Mouse (Mus musculus): ENCODE measurements around the gene Cerk. TPM values are rescaled to one million over a fixed set of nuclear protein-coding genes. Genes with fewer than 3 reads are reported as not detected.

Cerk gene
- polyA plus RNA-seq, 1 experiment, result 42.5 TPM

DNA sequence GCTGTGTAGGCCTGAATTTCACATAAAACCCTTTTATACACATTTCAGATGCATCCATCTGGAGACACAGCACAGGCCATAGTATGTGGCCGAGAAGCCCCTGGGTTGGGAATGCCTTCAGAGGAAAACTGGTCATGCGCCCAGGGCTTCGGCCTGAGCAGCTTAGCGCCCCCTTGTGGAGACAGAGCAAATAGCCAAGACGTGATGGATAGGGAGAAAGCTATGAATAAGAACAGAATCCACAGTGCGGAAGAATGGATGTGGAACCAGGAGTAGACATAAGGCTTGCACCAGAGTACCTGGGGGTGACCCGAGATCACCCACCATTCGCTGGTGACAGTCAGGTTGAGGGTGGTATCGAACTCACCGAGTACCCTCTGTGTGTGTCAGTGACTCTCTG, 45.6 kb downstream of the Cerk start:
- TF ChIP-seq POLR2A (IDR thresholded peaks at IDR 0.05; ENCODE audit: borderline replicate concordance, control insufficient read depth, low read depth, low read length) (no peak), CTCF (IDR thresholded peaks at IDR 0.05; ENCODE audit: control insufficient read depth, insufficient read depth, low read length) (peak; percentile 86)
- H3K4me3 ChIP-seq (replicated peaks; ENCODE audit: control insufficient read depth, low read depth, low read length), result no peak overlapping the region
- H3K4me1 ChIP-seq (ENCODE audit: control insufficient read depth, insufficient read depth, low read length), result no peaks in the 10 kb centered on the region
- H3K27ac ChIP-seq (ENCODE audit: control insufficient read depth, insufficient read depth, low read depth, low read length, poor library complexity), result no peak overlapping the region
- 55% methylated on average over 10 of the region's 10 CpGs for WGBS

DNA sequence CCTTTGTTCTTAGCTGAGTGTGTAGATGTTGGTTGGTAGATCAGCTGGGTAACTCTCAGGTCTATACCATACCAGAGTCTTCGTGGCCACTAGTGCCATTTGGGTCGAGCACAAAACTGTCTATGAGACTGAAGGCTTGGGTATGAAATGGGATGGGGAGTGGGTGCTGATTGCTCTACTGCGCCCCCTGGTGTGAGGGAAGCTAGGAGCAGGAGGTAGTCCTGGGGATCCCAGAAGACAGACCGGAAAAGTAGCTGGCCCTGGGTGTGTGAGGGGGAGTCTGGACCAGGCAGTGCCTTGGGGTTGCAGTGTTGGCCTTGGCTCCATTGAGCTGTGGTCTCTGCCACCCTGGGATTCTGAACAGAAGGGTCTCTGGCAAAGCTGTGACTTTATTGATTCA, 48.3 kb downstream of the Cerk start:
- no peaks in the 10 kb centered on the region for H3K4me1 ChIP-seq (ENCODE audit: control insufficient read depth, insufficient read depth, low read length)
- H3K27ac ChIP-seq (ENCODE audit: control insufficient read depth, insufficient read depth, low read depth, low read length, poor library complexity), result no peak overlapping the region
- WGBS, result 56% methylated on average over 4 of the region's 4 CpGs
- H3K4me3 ChIP-seq (replicated peaks; ENCODE audit: control insufficient read depth, low read depth, low read length), result no peak overlapping the region
- no peak for TF ChIP-seq POLR2A (IDR thresholded peaks at IDR 0.05; ENCODE audit: borderline replicate concordance, control insufficient read depth, low read depth, low read length)
- peak; percentile 75 for TF ChIP-seq CTCF (IDR thresholded peaks at IDR 0.05; ENCODE audit: control insufficient read depth, insufficient read depth, low read length)

DNA sequence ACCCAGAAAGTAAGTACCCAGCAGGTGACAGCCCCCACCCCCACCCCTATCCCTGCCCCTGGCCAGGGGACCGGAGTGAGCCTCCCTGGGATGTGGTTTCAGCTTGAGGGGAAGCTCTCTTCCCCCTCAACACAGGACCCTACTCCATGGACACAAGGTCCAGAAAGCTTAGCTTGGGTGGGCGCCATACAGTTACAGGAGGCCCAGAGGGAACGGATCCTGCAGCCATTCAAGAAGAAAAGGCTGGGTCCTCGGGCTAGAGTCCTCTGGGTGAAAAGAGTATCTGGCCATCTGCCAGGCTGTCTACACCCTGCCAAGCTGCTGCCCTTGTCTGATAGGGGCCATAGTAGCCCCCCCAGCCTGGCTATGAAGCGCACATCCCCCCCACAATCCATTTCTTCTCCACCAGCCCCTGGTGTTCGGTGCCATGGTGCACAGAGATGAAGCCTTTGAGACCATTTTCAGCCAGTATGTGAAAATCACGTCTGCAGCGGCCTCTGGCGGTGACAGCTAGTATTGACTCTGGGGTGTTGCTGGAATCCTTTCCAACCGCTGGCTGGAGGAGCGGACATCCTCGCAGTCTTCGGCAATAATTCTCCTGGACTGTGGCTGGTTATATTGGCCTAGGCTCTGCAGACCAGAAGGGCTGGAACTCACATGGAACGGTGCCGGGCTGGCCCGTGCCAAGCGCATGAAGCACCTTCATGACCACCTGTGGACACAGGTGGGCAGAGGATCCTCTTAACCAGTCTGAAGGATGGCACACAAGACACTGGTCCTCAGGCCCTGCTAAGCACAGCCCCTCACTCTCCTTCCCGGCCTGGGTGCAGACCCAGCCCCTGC, 50.8 kb downstream of the Cerk start:
- WGBS, result 44% methylated on average over 18 of the region's 18 CpGs
- Histone ChIP-seq H3K27ac (ENCODE audit: control insufficient read depth, insufficient read depth, low read depth, low read length, poor library complexity) (no peak overlapping the region), H3K4me1 (ENCODE audit: control insufficient read depth, insufficient read depth, low read length) (no peaks in the 10 kb centered on the region), H3K4me3 (replicated peaks; ENCODE audit: control insufficient read depth, low read depth, low read length) (no peak overlapping the region)
- no peak for TF ChIP-seq POLR2A (IDR thresholded peaks at IDR 0.05; ENCODE audit: borderline replicate concordance, control insufficient read depth, low read depth, low read length)
- TF ChIP-seq CTCF (IDR thresholded peaks at IDR 0.05; ENCODE audit: control insufficient read depth, insufficient read depth, low read length), result peak; percentile 91

DNA sequence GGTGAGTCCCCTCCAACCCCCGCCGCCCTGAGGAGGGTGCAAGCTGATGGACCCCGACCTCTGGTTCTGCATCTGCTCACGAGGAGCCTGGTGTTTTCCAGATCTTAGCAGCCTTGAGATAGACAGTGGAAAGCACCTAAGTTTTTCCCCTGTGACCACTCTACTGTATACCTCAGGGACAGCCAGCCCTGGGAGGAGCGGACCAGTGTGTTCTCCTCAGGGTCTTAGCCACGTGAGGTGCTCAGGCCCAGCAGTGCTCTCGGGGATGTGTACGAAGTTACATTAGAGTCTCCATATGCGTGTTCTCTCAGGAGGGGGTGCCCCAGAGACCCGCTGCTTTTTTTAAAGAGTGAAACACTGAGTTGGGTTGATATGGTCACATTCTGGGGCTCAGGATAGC, 55.3 kb downstream of the Cerk start:
- H3K27ac ChIP-seq (ENCODE audit: control insufficient read depth, insufficient read depth, low read depth, low read length, poor library complexity), result no peak overlapping the region
- H3K4me1 ChIP-seq (ENCODE audit: control insufficient read depth, insufficient read depth, low read length), result no peaks in the 10 kb centered on the region
- WGBS, result 92% methylated on average over 10 of the region's 10 CpGs
- TF ChIP-seq CTCF (IDR thresholded peaks at IDR 0.05; ENCODE audit: control insufficient read depth, insufficient read depth, low read length) (no peak), POLR2A (IDR thresholded peaks at IDR 0.05; ENCODE audit: borderline replicate concordance, control insufficient read depth, low read depth, low read length) (no peak)
- no peak overlapping the region for H3K4me3 ChIP-seq (replicated peaks; ENCODE audit: control insufficient read depth, low read depth, low read length)

DNA sequence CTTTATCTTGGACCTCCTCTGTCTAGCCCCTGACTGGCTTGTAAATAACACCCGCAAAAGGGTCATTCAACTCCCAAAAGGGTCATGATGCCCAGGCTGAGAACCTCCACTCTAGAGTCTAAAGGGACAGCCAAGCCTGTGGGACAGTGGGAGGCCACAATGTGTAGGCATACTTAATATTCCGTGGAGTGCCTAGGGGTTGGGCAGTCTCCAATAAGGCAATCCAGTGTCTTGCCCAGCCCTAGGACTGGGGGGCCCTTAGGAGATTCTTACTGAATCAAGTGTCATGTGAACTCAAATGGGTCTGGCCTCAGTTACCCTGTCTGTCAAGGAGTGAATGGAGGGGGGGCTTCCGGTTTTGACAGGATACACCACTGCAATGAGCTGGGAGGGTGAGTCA, 56.9 kb downstream of the Cerk start:
- TF ChIP-seq CTCF (IDR thresholded peaks at IDR 0.05; ENCODE audit: control insufficient read depth, insufficient read depth, low read length), result no peak
- TF ChIP-seq POLR2A (IDR thresholded peaks at IDR 0.05; ENCODE audit: borderline replicate concordance, control insufficient read depth, low read depth, low read length), result no peak
- H3K4me3 ChIP-seq (replicated peaks; ENCODE audit: control insufficient read depth, low read depth, low read length), result no peak overlapping the region
- H3K4me1 ChIP-seq (ENCODE audit: control insufficient read depth, insufficient read depth, low read length), result no peaks in the 10 kb centered on the region
- 86% methylated on average over 3 of the region's 3 CpGs for WGBS
- H3K27ac ChIP-seq (ENCODE audit: control insufficient read depth, insufficient read depth, low read depth, low read length, poor library complexity), result no peak overlapping the region

DNA sequence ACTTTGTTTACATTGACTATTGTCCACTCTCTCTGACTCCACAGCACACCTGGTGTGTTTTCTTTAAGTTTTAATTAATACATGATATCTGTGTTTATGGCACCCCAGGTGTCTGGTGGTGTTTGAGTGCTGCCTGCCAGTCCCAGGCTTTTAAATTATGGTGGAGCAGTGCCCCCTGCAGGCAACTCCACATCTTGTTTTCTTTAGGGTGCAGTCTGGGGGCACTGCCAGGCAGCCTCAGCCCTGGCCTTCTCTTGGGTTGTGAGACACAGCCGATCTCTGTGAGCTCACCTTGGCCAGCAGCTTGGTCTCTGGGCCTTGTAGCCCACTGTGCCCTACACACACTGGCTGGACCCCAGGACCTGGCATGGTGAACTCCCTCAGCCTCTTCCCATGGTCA, 61.6 kb downstream of the Cerk start:
- TF ChIP-seq CTCF (IDR thresholded peaks at IDR 0.05; ENCODE audit: control insufficient read depth, insufficient read depth, low read length) (peak; percentile 61), POLR2A (IDR thresholded peaks at IDR 0.05; ENCODE audit: borderline replicate concordance, control insufficient read depth, low read depth, low read length) (no peak)
- Histone ChIP-seq H3K27ac (ENCODE audit: control insufficient read depth, insufficient read depth, low read depth, low read length, poor library complexity) (no peak overlapping the region), H3K4me1 (ENCODE audit: control insufficient read depth, insufficient read depth, low read length) (no peaks in the 10 kb centered on the region), H3K4me3 (replicated peaks; ENCODE audit: control insufficient read depth, low read depth, low read length) (no peak overlapping the region)
- WGBS, result 44% methylated on average over 1 of the region's 1 CpGs

DNA sequence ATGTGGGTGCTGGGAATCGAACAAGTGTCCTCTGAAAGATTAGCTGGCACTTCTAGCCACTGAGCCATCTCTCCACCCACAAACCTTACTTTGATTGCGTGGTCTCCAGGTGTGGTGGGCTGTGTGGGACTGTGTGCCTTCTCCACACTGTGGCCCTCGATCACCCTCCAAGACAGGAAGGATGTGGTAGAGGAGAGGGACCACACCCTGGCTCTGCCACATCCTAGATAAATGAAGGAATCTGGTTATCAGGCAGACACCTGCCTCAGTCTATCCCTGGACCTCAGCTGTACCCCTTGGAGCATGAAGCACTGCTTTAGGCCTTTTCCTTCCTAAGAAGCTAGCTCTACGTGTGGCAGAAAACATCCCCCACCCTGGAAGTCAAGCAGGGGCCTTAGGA, 62.5 kb downstream of the Cerk start:
- TF ChIP-seq POLR2A (IDR thresholded peaks at IDR 0.05; ENCODE audit: borderline replicate concordance, control insufficient read depth, low read depth, low read length), result no peak
- no peak for TF ChIP-seq CTCF (IDR thresholded peaks at IDR 0.05; ENCODE audit: control insufficient read depth, insufficient read depth, low read length)
- Histone ChIP-seq H3K4me1 (ENCODE audit: control insufficient read depth, insufficient read depth, low read length) (no peaks in the 10 kb centered on the region), H3K4me3 (replicated peaks; ENCODE audit: control insufficient read depth, low read depth, low read length) (no peak overlapping the region), H3K27ac (ENCODE audit: control insufficient read depth, insufficient read depth, low read depth, low read length, poor library complexity) (no peak overlapping the region)
- 55% methylated on average over 4 of the region's 4 CpGs for WGBS

DNA sequence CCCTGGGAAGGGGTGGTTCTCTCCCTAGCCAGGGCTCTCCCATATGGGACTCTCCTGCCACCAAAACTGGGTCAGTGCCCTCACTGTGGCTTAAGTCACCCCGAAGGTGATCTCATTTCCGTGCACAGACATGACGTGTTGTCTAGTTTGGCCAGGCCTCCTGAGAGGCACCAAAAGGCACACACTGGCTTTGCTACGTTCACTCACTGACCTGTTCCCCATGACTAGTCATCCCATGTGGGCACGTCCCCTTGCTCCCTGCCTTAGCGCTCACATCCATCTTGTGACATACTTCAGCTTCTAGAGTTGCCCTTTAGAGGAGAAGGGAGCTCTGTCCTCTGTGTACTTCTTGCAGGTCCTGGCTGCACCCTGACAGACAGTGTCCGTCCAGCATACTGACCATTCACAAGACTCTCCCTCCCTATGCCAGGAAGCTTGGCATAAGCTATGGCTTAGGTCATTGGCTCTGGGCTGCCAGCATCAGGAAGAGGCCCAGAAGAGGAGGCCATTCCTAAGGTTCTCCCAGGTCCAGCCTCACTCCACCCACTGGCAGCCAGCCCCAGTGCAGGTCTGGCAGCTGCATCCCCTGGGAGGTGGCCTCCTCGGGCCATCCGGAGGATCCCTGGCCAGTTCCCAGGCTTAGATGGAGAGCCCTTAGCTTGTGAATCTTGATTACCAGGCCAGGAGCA, 63.5 kb downstream of the Cerk start:
- H3K4me3 ChIP-seq (replicated peaks; ENCODE audit: control insufficient read depth, low read depth, low read length), result no peak overlapping the region
- no peak for TF ChIP-seq POLR2A (IDR thresholded peaks at IDR 0.05; ENCODE audit: borderline replicate concordance, control insufficient read depth, low read depth, low read length)
- TF ChIP-seq CTCF (IDR thresholded peaks at IDR 0.05; ENCODE audit: control insufficient read depth, insufficient read depth, low read length), result no peak
- WGBS, result 89% methylated on average over 9 of the region's 9 CpGs
- H3K27ac ChIP-seq (ENCODE audit: control insufficient read depth, insufficient read depth, low read depth, low read length, poor library complexity), result no peak overlapping the region
- H3K4me1 ChIP-seq (ENCODE audit: control insufficient read depth, insufficient read depth, low read length), result no peaks in the 10 kb centered on the region

Data from bone marrow, adult 2 months (tissue).